Mouse (Mus musculus): ENCODE results near the gene Gm20708.

DNA sequence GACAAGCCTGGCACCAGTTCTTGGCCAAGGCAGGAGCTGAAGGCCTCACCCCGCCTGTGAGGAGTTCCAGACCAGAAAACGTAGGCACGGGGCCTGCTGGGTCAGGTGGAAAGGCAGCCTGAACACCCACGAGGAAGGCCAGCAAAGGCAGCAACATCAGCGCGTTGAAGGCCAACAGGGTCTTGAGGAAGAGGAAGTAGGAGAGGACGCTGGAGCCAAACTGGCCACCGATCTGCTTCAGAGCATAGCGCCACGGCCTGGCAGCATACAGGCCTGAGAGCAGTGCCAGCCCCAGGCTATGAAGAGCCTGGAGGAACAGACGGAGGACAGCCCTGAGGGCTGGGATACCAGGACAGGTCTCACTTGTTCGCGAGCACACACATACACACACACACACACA is 33.9 kb upstream of the Gm20708 start:
- TF ChIP-seq POLR2A (IDR thresholded peaks at IDR 0.05; ENCODE audit: insufficient read length, low read depth) = no peak
- TF ChIP-seq MAX (IDR thresholded peaks at IDR 0.05; ENCODE audit: low read depth) = no peak
- TF ChIP-seq TCF12 (IDR thresholded peaks at IDR 0.05; ENCODE audit: insufficient read depth, poor library complexity, severe bottlenecking) = no peak
- no peak for TF ChIP-seq USF1 (IDR thresholded peaks at IDR 0.05; ENCODE audit: low read depth)
- TF ChIP-seq POLR2AphosphoS2 (IDR thresholded peaks at IDR 0.05; ENCODE audit: insufficient read length, low read depth) = no peak
